13 mouse cellular contexts compared by ENCODE assay signal in genomic region chr7:66157413-66157812, GRCm38 (mm10). TPM values are rescaled to one million over a fixed set of nuclear protein-coding genes. Genes with fewer than 3 reads are reported as not detected.
DNase-seq lines count a peak whose midpoint lies in the region; ATAC-seq and TF ChIP-seq lines count a peak whose summit lies in the region.
"Had no signal": no experiment of that assay in that cellular context is flagged by ENCODE, and none has a peak within 500 bp of the region (broad histone marks: within the 10 kb centered on the region; RNA-seq: fewer than 3 reads in every experiment).

No protein-coding gene starts in this region.

- H3K36me3 ChIP-seq in hindbrain, embryonic 14.5 days (replicated peaks; ENCODE audit: control insufficient read depth, insufficient read depth), result peaks cover 9% of the 10 kb centered on the region; the same call in 1 of the 2 replicates
- peaks cover 26% of the 10 kb centered on the region for H3K36me3 ChIP-seq in hindbrain, embryonic 10.5 days
- peaks cover 3% of the 10 kb centered on the region for H3K36me3 ChIP-seq in midbrain, embryonic 11.5 days (ENCODE audit: control insufficient read depth, insufficient read depth, low read length)
- H3K36me3 ChIP-seq in midbrain, embryonic 15.5 days (replicated peaks), result no peaks in the 10 kb centered on the region
- H3K36me3 ChIP-seq in heart, adult 2 months (ENCODE audit: control insufficient read depth, insufficient read depth, low read length), result peaks cover 6% of the 10 kb centered on the region; the same call in 1 of the 2 replicates

- H3K79me2 ChIP-seq in heart, adult 2 months (replicated peaks; ENCODE audit: control insufficient read depth, insufficient read depth, low read length), result 0 out of 2 replicates have a peak, but pooled peaks cover 1% of the 10 kb centered on the region

- no peak overlapping the region for H3K4me3 ChIP-seq in hindbrain, embryonic 14.5 days (replicated peaks; ENCODE audit: low read length)
- no peak overlapping the region for H3K4me3 ChIP-seq in hindbrain, embryonic 10.5 days
- H3K4me3 ChIP-seq in midbrain, embryonic 11.5 days (ENCODE audit: low read depth, low read length), result no peak overlapping the region
- no peak overlapping the region for H3K4me3 ChIP-seq in midbrain, embryonic 15.5 days
- H3K4me3 ChIP-seq in heart, adult 2 months, result no peak overlapping the region
- H3K4me3 ChIP-seq: forebrain, embryonic 13.5 days; hindbrain, embryonic 15.5 days; limb, embryonic 13.5 days had no signal

- no peak for DNase-seq in hindbrain, embryonic 14.5 days (ENCODE audit: low spot score)
- DNase-seq in hindbrain, embryonic 10.5 days (ENCODE audit: low spot score), result no peak
- peak; percentile 14 for DNase-seq in midbrain, embryonic 11.5 days (ENCODE audit: low spot score, missing footprints)
- DNase-seq in heart, adult 2 months, result peak in 1 of 2 experiments; percentile 66
- peak; percentile 44 to 64 for DNase-seq in heart, postnatal 10 days
- DNase-seq in gastrocnemius, postnatal 10 days, result no peak
- DNase-seq in right cerebral cortex, postnatal 36 days (ENCODE audit: low spot score in 2 of 2), result no peak
- DNase-seq: thymus, adult 18-20 months had no signal

- H3K9ac ChIP-seq in hindbrain, embryonic 14.5 days, result no peak overlapping the region
- H3K9ac ChIP-seq in midbrain, embryonic 11.5 days (ENCODE audit: low read length), result no peak overlapping the region
- H3K9ac ChIP-seq in midbrain, embryonic 15.5 days, result no peak overlapping the region
- H3K9ac ChIP-seq in heart, adult 2 months (ENCODE audit: low read depth, low read length), result no peak overlapping the region
- H3K9ac ChIP-seq: forebrain, embryonic 13.5 days; hindbrain, embryonic 15.5 days; limb, embryonic 13.5 days had no signal

- TF ChIP-seq CTCF in heart, adult 2 months (IDR thresholded peaks at IDR 0.05), result no peak

- no peak overlapping the region for H3K4me2 ChIP-seq in hindbrain, embryonic 14.5 days (replicated peaks)
- H3K4me2 ChIP-seq in midbrain, embryonic 11.5 days, result no peak overlapping the region
- H3K4me2 ChIP-seq in midbrain, embryonic 15.5 days, result no peak overlapping the region
- H3K4me2 ChIP-seq: forebrain, embryonic 13.5 days; hindbrain, embryonic 15.5 days; limb, embryonic 13.5 days had no signal

- peaks cover 20% of the 10 kb centered on the region for H3K4me1 ChIP-seq in hindbrain, embryonic 14.5 days (replicated peaks; ENCODE audit: control insufficient read depth, insufficient read depth, low read length)
- H3K4me1 ChIP-seq in hindbrain, embryonic 10.5 days (replicated peaks), result peaks cover 14% of the 10 kb centered on the region; the same call in 1 of the 2 replicates
- H3K4me1 ChIP-seq in midbrain, embryonic 11.5 days (ENCODE audit: control insufficient read depth, insufficient read depth, low read length), result no peaks in the 10 kb centered on the region
- peaks cover 8% of the 10 kb centered on the region for H3K4me1 ChIP-seq in midbrain, embryonic 15.5 days
- H3K4me1 ChIP-seq in heart, adult 2 months (ENCODE audit: control insufficient read depth, insufficient read depth, low read length), result peaks cover 10% of the 10 kb centered on the region

- intact Hi-C loops in heart, adult 2 months (cut with DNase I), result no loop called here
- intact Hi-C loops in heart, postnatal 10 days (cut with DNase I), result loop anchor here (5.0 kb wide), 1 partner anchor 40 kb away; no protein-coding TSS in a partner anchor

- WGBS in hindbrain, embryonic 14.5 days, result 63% methylated on average over 9 of the region's 9 CpGs
- WGBS in hindbrain, embryonic 10.5 days, result 90% methylated on average over 9 of the region's 9 CpGs
- WGBS in midbrain, embryonic 11.5 days, result 88% methylated on average over 9 of the region's 9 CpGs
- 64% methylated on average over 9 of the region's 9 CpGs for WGBS in midbrain, embryonic 15.5 days
- 37% methylated on average over 9 of the region's 9 CpGs for WGBS in heart, adult 2 months

- no peak for ATAC-seq in hindbrain, embryonic 14.5 days (ENCODE audit: low FRiP score)
- ATAC-seq in midbrain, embryonic 11.5 days (ENCODE audit: low FRiP score), result no peak
- ATAC-seq in midbrain, embryonic 15.5 days (replicated peaks), result no peak
- ATAC-seq: forebrain, embryonic 13.5 days had no signal

- TF ChIP-seq EP300 in heart, adult 2 months (IDR thresholded peaks at IDR 0.05; ENCODE audit: insufficient read depth, low read depth, low read length), result 0 out of 2 replicates have a peak, but pooled peaks have one; percentile 34

- peak overlapping the region; percentile 38; the same call in 1 of the 2 replicates for H3K27ac ChIP-seq in hindbrain, embryonic 14.5 days
- no peak overlapping the region for H3K27ac ChIP-seq in hindbrain, embryonic 10.5 days
- no peak overlapping the region for H3K27ac ChIP-seq in midbrain, embryonic 11.5 days (ENCODE audit: low read depth, low read length)
- H3K27ac ChIP-seq in midbrain, embryonic 15.5 days, result no peak overlapping the region
- peak overlapping the region; percentile 68 for H3K27ac ChIP-seq in heart, adult 2 months
- H3K27ac ChIP-seq: forebrain, embryonic 13.5 days; hindbrain, embryonic 15.5 days; limb, embryonic 13.5 days; macrophage had no signal

- H3K27me3 ChIP-seq in hindbrain, embryonic 14.5 days (ENCODE audit: control insufficient read depth, insufficient read depth, low read length), result no peaks in the 10 kb centered on the region
- H3K27me3 ChIP-seq in hindbrain, embryonic 10.5 days (ENCODE audit: insufficient read depth, poor library complexity, severe bottlenecking), result no peaks in the 10 kb centered on the region
- no peaks in the 10 kb centered on the region for H3K27me3 ChIP-seq in midbrain, embryonic 11.5 days (ENCODE audit: control insufficient read depth, insufficient read depth, low read length)
- no peaks in the 10 kb centered on the region for H3K27me3 ChIP-seq in midbrain, embryonic 15.5 days (replicated peaks)
- no peaks in the 10 kb centered on the region for H3K27me3 ChIP-seq in heart, adult 2 months (ENCODE audit: control insufficient read depth, insufficient read depth, low read length)
- H3K27me3 ChIP-seq: forebrain, embryonic 13.5 days; hindbrain, embryonic 15.5 days; limb, embryonic 13.5 days had no signal

- no peak for TF ChIP-seq POLR2A in heart, adult 2 months (IDR thresholded peaks at IDR 0.05; ENCODE audit: insufficient read depth, low read depth, low read length)

- H3K9me3 ChIP-seq in hindbrain, embryonic 14.5 days (ENCODE audit: control insufficient read depth, low read length), result no peaks in the 10 kb centered on the region
- H3K9me3 ChIP-seq in hindbrain, embryonic 10.5 days, result no peaks in the 10 kb centered on the region
- H3K9me3 ChIP-seq in midbrain, embryonic 11.5 days (ENCODE audit: control insufficient read depth, low read length), result no peaks in the 10 kb centered on the region
- no peaks in the 10 kb centered on the region for H3K9me3 ChIP-seq in midbrain, embryonic 15.5 days
- H3K9me3 ChIP-seq: forebrain, embryonic 13.5 days; hindbrain, embryonic 15.5 days; limb, embryonic 13.5 days had no signal

RNA-seq across cellular contexts. Expression of gene Chsy1, which starts 48.1 kb away (rescaled TPM):
- 15.7 and 17.2 TPM in 2 replicates for polyA plus RNA-seq in hindbrain, embryonic 14.5 days (2014; fragmentation: Nextera tagmentation; extraction: Ambion mirVana)
- 9.6 and 11.2 TPM in 2 replicates for polyA plus RNA-seq in hindbrain, embryonic 10.5 days (2016; fragmentation: Nextera tagmentation; extraction: Ambion mirVana)
- polyA plus RNA-seq in midbrain, embryonic 11.5 days (2014; fragmentation: Nextera tagmentation; extraction: Ambion mirVana), result 18.4 and 20.4 TPM in 2 replicates
- polyA plus RNA-seq in midbrain, embryonic 15.5 days (2015; fragmentation: Nextera tagmentation; extraction: Ambion mirVana), result 10.0 and 10.7 TPM in 2 replicates
- total RNA-seq in heart, adult 2 months (2021), result 10 to 100 TPM; 12.3 to 13.4 TPM
- polyA plus RNA-seq in heart, adult 2 months (2012; rRNA removed), result 4.8 and 7.5 TPM in 2 replicates
- total RNA-seq in heart, postnatal 10 days (2021), result 10 to 100 TPM; 37.6 to 37.9 TPM
- total RNA-seq in gastrocnemius, postnatal 10 days (2021), result 10 to 100 TPM; 12.1 to 19.0 TPM

Comparison
In these comparisons a context has a peak if more than half of its experiments do, and no peak if none do; other contexts are left out.
1. H3K27ac ChIP-seq: peak in hindbrain, embryonic 14.5 days (single experiment) and heart, adult 2 months (single experiment); none in hindbrain, embryonic 10.5 days (single experiment), midbrain, embryonic 11.5 days (single experiment) and midbrain, embryonic 15.5 days (single experiment).
2. DNase-seq: peak in midbrain, embryonic 11.5 days (single experiment) and heart, postnatal 10 days (2 of 2); none in hindbrain, embryonic 14.5 days (single experiment), hindbrain, embryonic 10.5 days (single experiment), gastrocnemius, postnatal 10 days (single experiment) and right cerebral cortex, postnatal 36 days (0 of 2).